Mouse (Mus musculus) neural tube, embryonic 13.5 days (tissue): ENCODE measurements at regions not wholly inside any gene's neighbourhood (a gene's known extent, or its start where the extent isn't known, plus 50 kb on each side); places are given as distances from the start of the nearest gene placed in this dataset.
A peak's percentile ranks its signal among the peaks of the same experiment; 100 is the strongest.

Source experiments
- ATAC-seq: fragments of 200-750 bp; cut with Nextera tagmentation; 2 replicates; pipeline ENCODE4 v1.8.0; 2017; ENCODE audit warnings: low read depth, mild to moderate bottlenecking, moderate TSS enrichment, moderate library complexity
- H3K27ac ChIP-seq: fragments of 300-500 bp; sonication (generic); replicated peaks from 2 replicates; pipeline ENCODE4 v1.5.1; 2015; ENCODE audit warnings: moderate library complexity, mild to moderate bottlenecking, inconsistent platforms
- H3K27me3 ChIP-seq: fragments of 300-500 bp; sonication (generic); 2 replicates; pipeline ENCODE4 v1.6.1; 2015; ENCODE audit warnings: mild to moderate bottlenecking, inconsistent platforms
- H3K36me3 ChIP-seq: fragments of 300-500 bp; sonication (generic); 2 replicates; pipeline ENCODE4 v1.6.1; 2015; ENCODE audit warnings: mild to moderate bottlenecking, inconsistent platforms
- H3K4me1 ChIP-seq: fragments of 300-500 bp; sonication (generic); replicated peaks from 2 replicates; pipeline ENCODE4 v1.6.1; 2015; ENCODE audit warnings: inconsistent platforms
- H3K4me2 ChIP-seq: fragments of 300-500 bp; sonication (generic); 2 replicates; pipeline ENCODE4 v1.6.1; 2015; ENCODE audit warnings: inconsistent platforms, mild to moderate bottlenecking, moderate library complexity
- H3K4me3 ChIP-seq: fragments of 300-500 bp; sonication (generic); 2 replicates; pipeline ENCODE4 v1.5.1; 2015; ENCODE audit warnings: mild to moderate bottlenecking, inconsistent platforms
- H3K9ac ChIP-seq: fragments of 300-500 bp; sonication (generic); 2 replicates; pipeline ENCODE4 v1.6.1; 2015; ENCODE audit warnings: moderate library complexity, mild to moderate bottlenecking, inconsistent platforms
- H3K9me3 ChIP-seq: fragments of 300-500 bp; sonication (generic); 2 replicates; pipeline ENCODE4 v1.6.1; 2016; ENCODE audit warnings: inconsistent platforms
- WGBS: fragments of 180-500 bp; shearing (Covaris S2); methylation state at CpG from one replicate; pipeline ENCODE4 v1.1.7; 2015; 5-methylcytosine and 5-hydroxymethylcytosine counted together

GRCm38 (mm10) chr6:51029516-51029915 lies 375.3 kb upstream of the Npvf start:
- 93% methylated on average over 3 of the region's 3 CpGs for WGBS
- H3K36me3 ChIP-seq: no peaks in the 10 kb centered on the region

GRCm38 (mm10) chr6:51029953-51030352 lies 375.7 kb upstream of the Npvf start:
- no peak overlapping the region for H3K9ac ChIP-seq
- no peaks in the 10 kb centered on the region for H3K9me3 ChIP-seq
- no peaks in the 10 kb centered on the region for H3K27me3 ChIP-seq
- H3K27ac ChIP-seq: no peak overlapping the region
- ATAC-seq: no peak
- no peak overlapping the region for H3K4me3 ChIP-seq
- no peaks in the 10 kb centered on the region for H3K4me1 ChIP-seq
- H3K36me3 ChIP-seq: no peaks in the 10 kb centered on the region
- no peak overlapping the region for H3K4me2 ChIP-seq
- WGBS: 69% methylated on average over 3 of the region's 3 CpGs

More at GRCm38 (mm10) chr6:51029516-51029915, 375.3 kb upstream of the Npvf start:
- Histone ChIP-seq H3K4me3 (no peak overlapping the region), H3K27me3 (no peaks in the 10 kb centered on the region), H3K4me1 (no peaks in the 10 kb centered on the region), H3K27ac (no peak overlapping the region), H3K9ac (no peak overlapping the region), H3K4me2 (no peak overlapping the region), H3K9me3 (no peaks in the 10 kb centered on the region)
- no peak for ATAC-seq

GRCm38 (mm10) chr6:51033835-51034234 lies 379.6 kb upstream of the Npvf start:
- no peak overlapping the region for H3K4me3 ChIP-seq
- H3K4me1 ChIP-seq: peaks cover 6% of the 10 kb centered on the region
- H3K4me2 ChIP-seq: no peak overlapping the region
- 85% methylated on average over 6 of the region's 6 CpGs for WGBS
- H3K27ac ChIP-seq: no peak overlapping the region
- no peak overlapping the region for H3K9ac ChIP-seq
- no peaks in the 10 kb centered on the region for H3K9me3 ChIP-seq
- no peaks in the 10 kb centered on the region for H3K36me3 ChIP-seq
- no peaks in the 10 kb centered on the region for H3K27me3 ChIP-seq
- ATAC-seq: no peak

- WGBS: 67% methylated on average over 4 of the region's 4 CpGs
- Histone ChIP-seq H3K4me2 (no peak overlapping the region), H3K9me3 (no peaks in the 10 kb centered on the region), H3K36me3 (no peaks in the 10 kb centered on the region), H3K9ac (no peak overlapping the region), H3K27ac (no peak overlapping the region), H3K4me1 (peaks cover 7% of the 10 kb centered on the region), H3K27me3 (no peaks in the 10 kb centered on the region), H3K4me3 (no peak overlapping the region)
- ATAC-seq: no peak
These were observed 381.8 kb upstream of the Npvf start for GRCm38 (mm10) chr6:51036074-51036473.

GRCm38 (mm10) chr6:51036553-51036952 lies 382.3 kb upstream of the Npvf start:
- no peak overlapping the region for H3K9ac ChIP-seq
- H3K27me3 ChIP-seq: no peaks in the 10 kb centered on the region
- no peak overlapping the region for H3K27ac ChIP-seq
- no peaks in the 10 kb centered on the region for H3K9me3 ChIP-seq
- H3K4me2 ChIP-seq: no peak overlapping the region
- WGBS: 39% methylated on average over 1 of the region's 1 CpGs
- peaks cover 7% of the 10 kb centered on the region for H3K4me1 ChIP-seq
- H3K4me3 ChIP-seq: no peak overlapping the region
- H3K36me3 ChIP-seq: no peaks in the 10 kb centered on the region
- ATAC-seq: no peak

GRCm38 (mm10) chr6:51036956-51037355 lies 382.7 kb upstream of the Npvf start:
- Histone ChIP-seq H3K4me1 (peaks cover 7% of the 10 kb centered on the region), H3K4me2 (no peak overlapping the region), H3K36me3 (no peaks in the 10 kb centered on the region), H3K9me3 (no peaks in the 10 kb centered on the region), H3K4me3 (no peak overlapping the region), H3K27me3 (no peaks in the 10 kb centered on the region), H3K9ac (no peak overlapping the region), H3K27ac (no peak overlapping the region)
- no peak for ATAC-seq
- 64% methylated on average over 4 of the region's 4 CpGs for WGBS

- no peak for ATAC-seq
- 68% methylated on average over 20 of the region's 20 CpGs for WGBS
- H3K4me3 ChIP-seq: no peak overlapping the region
These were observed 385.4 kb upstream of the Npvf start for GRCm38 (mm10) chr6:51039486-51040180.

GRCm38 (mm10) chr6:51043970-51044369 lies 388.5 kb upstream of the Nfe2l3 start:
- Histone ChIP-seq H3K9ac (no peak overlapping the region), H3K9me3 (no peaks in the 10 kb centered on the region), H3K4me2 (no peak overlapping the region), H3K27ac (no peak overlapping the region), H3K4me1 (peaks cover 13% of the 10 kb centered on the region), H3K27me3 (no peaks in the 10 kb centered on the region), H3K36me3 (no peaks in the 10 kb centered on the region), H3K4me3 (no peak overlapping the region)
- WGBS: 54% methylated on average over 7 of the region's 7 CpGs
- no peak for ATAC-seq

More at GRCm38 (mm10) chr6:51039486-51040180, 385.4 kb upstream of the Npvf start:
- H3K27me3 ChIP-seq: no peaks in the 10 kb centered on the region
- H3K4me1 ChIP-seq: peaks cover 10% of the 10 kb centered on the region
- H3K4me2 ChIP-seq: no peak overlapping the region
- no peaks in the 10 kb centered on the region for H3K36me3 ChIP-seq
- no peak overlapping the region for H3K27ac ChIP-seq
- no peak overlapping the region for H3K9ac ChIP-seq
- no peaks in the 10 kb centered on the region for H3K9me3 ChIP-seq

- H3K36me3 ChIP-seq: no peaks in the 10 kb centered on the region
- H3K4me3 ChIP-seq: no peak overlapping the region
- H3K4me1 ChIP-seq: peaks cover 13% of the 10 kb centered on the region
- H3K4me2 ChIP-seq: no peak overlapping the region
- no peak overlapping the region for H3K9ac ChIP-seq
- H3K27me3 ChIP-seq: no peaks in the 10 kb centered on the region
- H3K27ac ChIP-seq: peak overlapping the region; percentile 18; the same call in 1 of the 2 replicates
- WGBS: 50% methylated on average over 14 of the region's 14 CpGs
- no peaks in the 10 kb centered on the region for H3K9me3 ChIP-seq
- ATAC-seq: 0 out of 2 replicates have a peak, but pooled peaks have one; percentile 50
These were observed 387.6 kb upstream of the Nfe2l3 start for GRCm38 (mm10) chr6:51044873-51045272.

- Histone ChIP-seq H3K36me3 (no peaks in the 10 kb centered on the region), H3K4me1 (peaks cover 25% of the 10 kb centered on the region), H3K4me3 (no peak overlapping the region), H3K9me3 (no peaks in the 10 kb centered on the region), H3K9ac (no peak overlapping the region), H3K27me3 (peaks cover 3% of the 10 kb centered on the region; the same call in 1 of the 2 replicates), H3K27ac (0 out of 2 replicates have a peak overlapping the region, but pooled peaks have one; percentile 49), H3K4me2 (no peak overlapping the region)
- 0 out of 2 replicates have a peak, but pooled peaks have one; percentile 17 for ATAC-seq
- 29% methylated on average over 5 of the region's 5 CpGs for WGBS
These were observed 380.0 kb upstream of the Nfe2l3 start for GRCm38 (mm10) chr6:51052451-51052921.

- H3K4me2 ChIP-seq: no peak overlapping the region
These were observed 375.2 kb upstream of the Nfe2l3 start for GRCm38 (mm10) chr6:51057229-51057628.

GRCm38 (mm10) chr6:51059923-51060847 lies 372.3 kb upstream of the Nfe2l3 start:
- H3K9me3 ChIP-seq: no peaks in the 10 kb centered on the region
- H3K27me3 ChIP-seq: no peaks in the 10 kb centered on the region
- H3K9ac ChIP-seq: no peak overlapping the region
- 68% methylated on average over 7 of the region's 7 CpGs for WGBS
- no peaks in the 10 kb centered on the region for H3K36me3 ChIP-seq
- no peak for ATAC-seq
- H3K27ac ChIP-seq: no peak overlapping the region
- H3K4me1 ChIP-seq: peaks cover 40% of the 10 kb centered on the region
- H3K4me2 ChIP-seq: no peak overlapping the region
- H3K4me3 ChIP-seq: no peak overlapping the region

More at GRCm38 (mm10) chr6:51057229-51057628, 375.2 kb upstream of the Nfe2l3 start:
- no peaks in the 10 kb centered on the region for H3K9me3 ChIP-seq
- peak overlapping the region; percentile 74 for H3K27ac ChIP-seq
- no peak overlapping the region for H3K4me3 ChIP-seq
- peaks cover 41% of the 10 kb centered on the region for H3K4me1 ChIP-seq
- no peak overlapping the region; the same call in 1 of the 2 replicates for H3K9ac ChIP-seq
- no peaks in the 10 kb centered on the region for H3K36me3 ChIP-seq
- H3K27me3 ChIP-seq: no peaks in the 10 kb centered on the region
- peak; percentile 80 for ATAC-seq
- WGBS: 21% methylated on average over 7 of the region's 7 CpGs
